Mouse (Mus musculus): ENCODE results near the gene H2-M3.
"Not testable (repeated sequence)": the region's sequence is repeated elsewhere in the genome, so short reads cannot be mapped to it uniquely, and the experiment has no call there.

H2-M3 gene

GRCm38 (mm10) chr17:37270058-37270701 is at the start of gene H2-M3:
Gene H2-M3 (plus strand): TSS chr17:37270220.
- in situ Hi-C loops (cut with MboI, MseI): no loop called here

- in situ Hi-C loops (cut with MboI, MseI): no loop called here
Observed at GRCm38 (mm10) chr17:37221879-37222278, 48.1 kb upstream of the H2-M3 start.

GRCm38 (mm10) chr17:37237230-37237629 is 32.8 kb upstream of the H2-M3 start, which contains the start of gene Olfr97:
Gene Olfr97 (minus strand): TSS chr17:37237330.
- in situ Hi-C loops (cut with MboI, MseI): not testable (repeated sequence)

- in situ Hi-C loops (cut with MboI, MseI): no loop called here
Observed at GRCm38 (mm10) chr17:37242198-37242597, 27.8 kb upstream of the H2-M3 start.

GRCm38 (mm10) chr17:37246715-37247114 is 23.3 kb upstream of the H2-M3 start:
- in situ Hi-C loops (cut with MboI, MseI): no loop called here

GRCm38 (mm10) chr17:37249460-37249859 is 20.6 kb upstream of the H2-M3 start:
- in situ Hi-C loops (cut with MboI, MseI): no loop called here

GRCm38 (mm10) chr17:37250544-37250943 is 19.5 kb upstream of the H2-M3 start:
- in situ Hi-C loops (cut with MboI, MseI): no loop called here

GRCm38 (mm10) chr17:37263626-37264025 is 6.4 kb upstream of the H2-M3 start, which contains the start of gene Olfr98:
Gene Olfr98 (minus strand): TSS chr17:37263749.
- in situ Hi-C loops (cut with MboI, MseI): no loop called here

GRCm38 (mm10) chr17:37270702-37271092 is 677 bp downstream of the H2-M3 start:
- in situ Hi-C loops (cut with MboI, MseI): no loop called here

- in situ Hi-C loops (cut with MboI, MseI): no loop called here
Observed at GRCm38 (mm10) chr17:37275626-37276248, 5.7 kb downstream of the H2-M3 start.

- in situ Hi-C loops (cut with MboI, MseI): no loop called here
Observed at GRCm38 (mm10) chr17:37276573-37276972, 6.6 kb downstream of the H2-M3 start.

- in situ Hi-C loops (cut with MboI, MseI): no loop called here
Observed at GRCm38 (mm10) chr17:37280331-37280730, 10.3 kb downstream of the H2-M3 start.

GRCm38 (mm10) chr17:37283360-37283759 is 13.3 kb downstream of the H2-M3 start, which contains the start of gene Olfr99:
Gene Olfr99 (minus strand): TSS chr17:37283460.
- in situ Hi-C loops (cut with MboI, MseI): no loop called here

GRCm38 (mm10) chr17:37304213-37304612 is 34.2 kb downstream of the H2-M3 start, which contains the start of gene Olfr101:
Gene Olfr101 (minus strand): TSS chr17:37304313.
- in situ Hi-C loops (cut with MboI, MseI): no loop called here

GRCm38 (mm10) chr17:37308483-37308882 is 38.5 kb downstream of the H2-M3 start:
- in situ Hi-C loops (cut with MboI, MseI): no loop called here

GRCm38 (mm10) chr17:37310146-37310699 is 40.2 kb downstream of the H2-M3 start:
- in situ Hi-C loops (cut with MboI, MseI): no loop called here

- in situ Hi-C loops (cut with MboI, MseI): no loop called here
Observed at GRCm38 (mm10) chr17:37316954-37317353, 46.9 kb downstream of the H2-M3 start, which contains the start of gene Olfr102. Gene Olfr102 (minus strand): TSS chr17:37317054.
